Mouse (Mus musculus): ENCODE results near the gene Rab4a.

Rab4a gene

DNA sequence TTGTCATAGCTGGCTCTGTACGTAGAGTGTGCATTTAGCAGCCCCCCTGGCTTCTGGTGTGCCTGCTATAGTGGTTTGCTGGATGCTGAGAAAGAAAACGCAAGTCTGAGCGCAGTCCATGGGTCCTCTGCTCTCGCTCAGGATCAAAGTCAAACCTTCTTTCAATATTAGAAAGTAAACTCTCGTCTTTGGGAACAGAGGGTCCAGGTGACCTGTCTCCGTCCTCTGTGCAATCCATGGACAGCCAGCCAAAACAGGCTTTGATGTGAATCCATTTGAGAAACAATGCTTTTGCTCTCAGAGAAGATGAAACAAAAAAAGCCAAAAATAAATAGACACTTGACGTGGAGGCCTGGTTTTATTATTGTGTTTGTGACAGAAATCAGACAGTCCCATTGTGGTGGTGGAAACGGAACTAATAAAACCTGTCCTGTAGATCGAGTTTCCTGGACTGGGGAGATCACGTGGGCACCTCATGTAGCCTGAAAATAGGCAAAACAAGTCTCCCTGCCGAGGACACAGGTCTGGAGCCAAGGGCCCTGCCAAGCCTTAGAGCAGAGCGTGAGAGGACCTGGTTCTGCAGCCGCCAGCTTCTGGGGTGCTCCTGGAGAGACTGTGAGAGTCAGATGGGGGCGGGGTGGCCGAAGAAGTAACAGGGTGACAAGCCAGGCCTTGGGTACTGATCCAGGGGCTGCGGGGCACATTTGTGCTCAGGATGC is 7.5 kb downstream of the Rab4a start:
- in situ Hi-C loops (cut with MboI, MseI), result no loop called here

- in situ Hi-C loops (cut with MboI, MseI), result no loop called here
These were observed 8.1 kb downstream of the Rab4a start for GRCm38 (mm10) chr8:123813892-123814266.

GRCm38 (mm10) chr8:123815325-123815724 is 9.5 kb downstream of the Rab4a start:
- in situ Hi-C loops (cut with MboI, MseI), result no loop called here

DNA sequence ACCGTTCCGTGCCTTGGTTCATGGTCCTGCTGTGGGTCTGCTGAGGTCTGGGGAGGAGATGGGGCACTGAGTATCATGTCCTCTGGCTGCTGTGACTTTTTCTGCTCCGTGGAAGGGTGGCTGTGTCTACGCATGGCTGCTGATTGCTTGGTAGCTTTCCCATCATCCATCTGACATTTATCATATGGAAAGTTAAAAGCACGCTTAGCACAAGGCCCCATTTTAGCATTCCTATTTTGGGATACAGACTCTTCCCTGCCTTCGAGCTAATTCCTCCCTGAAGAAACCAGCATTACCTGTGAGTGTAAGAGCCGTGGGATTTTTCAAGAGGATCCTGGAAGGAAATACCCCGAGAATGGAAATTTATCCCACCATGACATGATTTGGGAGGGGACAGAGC is 11.2 kb downstream of the Rab4a start:
- in situ Hi-C loops (cut with MboI, MseI), result no loop called here

- in situ Hi-C loops (cut with MboI, MseI), result no loop called here
These were observed 12.0 kb downstream of the Rab4a start for GRCm38 (mm10) chr8:123817747-123818146.

DNA sequence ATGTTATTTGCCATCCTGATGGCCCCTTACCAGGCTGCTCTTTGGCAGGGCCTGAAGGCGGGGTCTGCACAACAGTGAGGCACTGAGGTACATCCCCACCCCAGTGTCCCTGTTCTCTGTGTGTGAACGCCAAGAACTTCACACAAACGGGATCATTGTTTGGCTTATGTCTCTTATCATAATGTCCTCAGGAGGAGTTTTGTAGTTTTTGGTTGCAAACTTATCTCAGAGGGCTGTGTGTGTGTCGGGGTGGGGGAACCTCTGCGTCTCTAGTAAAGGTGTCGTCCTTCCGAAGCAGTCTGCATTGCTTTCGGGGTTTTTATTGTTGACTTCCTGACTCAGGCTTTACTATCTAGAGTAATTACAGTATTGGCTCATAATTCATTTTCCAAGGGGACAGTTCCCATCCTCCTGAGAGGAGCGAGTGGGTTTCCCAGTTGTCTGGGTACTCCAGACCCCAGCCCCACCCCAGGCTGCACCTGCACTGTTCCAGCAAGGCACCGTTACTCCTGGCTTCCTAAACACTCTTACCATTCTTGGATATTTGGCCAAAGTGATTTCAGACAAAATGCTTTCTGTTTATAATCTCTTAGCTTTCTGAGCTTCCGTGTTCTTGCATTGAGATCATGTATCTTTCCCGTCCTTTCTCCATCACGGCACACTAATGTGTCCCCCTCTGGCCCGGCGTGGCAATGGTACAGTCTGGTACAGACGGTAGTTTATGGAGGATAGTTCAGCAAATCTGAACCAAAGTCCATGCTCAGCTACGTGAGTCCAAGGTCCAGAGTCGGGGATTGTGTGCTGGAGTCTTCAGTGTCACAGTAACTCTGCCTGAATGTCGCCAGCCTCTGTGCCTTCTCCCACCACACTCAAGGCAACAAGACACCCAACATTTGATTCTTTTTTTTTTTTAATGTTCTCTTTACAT is 14.2 kb downstream of the Rab4a start:
- in situ Hi-C loops (cut with MboI, MseI), result no loop called here

- in situ Hi-C loops (cut with MboI, MseI), result no loop called here
These were observed 15.0 kb downstream of the Rab4a start for GRCm38 (mm10) chr8:123820780-123821179.

- in situ Hi-C loops (cut with MboI, MseI), result no loop called here
These were observed 17.3 kb downstream of the Rab4a start for GRCm38 (mm10) chr8:123823111-123823510.

GRCm38 (mm10) chr8:123823532-123824123 is 17.8 kb downstream of the Rab4a start:
- in situ Hi-C loops (cut with MboI, MseI), result no loop called here

- in situ Hi-C loops (cut with MboI, MseI), result no loop called here
These were observed 20.2 kb downstream of the Rab4a start for GRCm38 (mm10) chr8:123826001-123826400.

GRCm38 (mm10) chr8:123826758-123827157 is 21.0 kb downstream of the Rab4a start:
- in situ Hi-C loops (cut with MboI, MseI), result no loop called here

DNA sequence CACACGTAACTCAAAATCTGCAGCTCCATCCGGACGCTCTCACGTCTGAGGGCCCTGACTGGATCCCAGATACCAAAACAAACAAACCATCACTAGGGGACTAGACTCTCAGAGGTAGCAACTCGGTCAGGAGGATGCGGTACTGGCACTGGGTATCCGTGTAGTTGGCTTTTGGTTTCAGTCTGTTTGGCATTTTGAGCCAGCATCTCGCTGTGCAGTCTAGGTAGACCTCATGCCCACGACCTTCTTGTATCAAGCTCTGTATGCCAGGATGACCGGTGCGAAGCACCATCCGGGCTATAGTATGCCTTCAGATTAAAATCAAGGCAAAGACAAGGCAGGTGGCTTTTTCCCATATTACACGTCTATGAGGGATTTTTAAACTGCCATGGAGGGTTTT is 21.7 kb downstream of the Rab4a start:
- in situ Hi-C loops (cut with MboI, MseI), result no loop called here

- in situ Hi-C loops (cut with MboI, MseI), result no loop called here
These were observed 27.0 kb downstream of the Rab4a start for GRCm38 (mm10) chr8:123832757-123833156.

GRCm38 (mm10) chr8:123835451-123835850 is 29.7 kb downstream of the Rab4a start:
- in situ Hi-C loops (cut with MboI, MseI), result no loop called here

- in situ Hi-C loops (cut with MboI, MseI), result no loop called here
These were observed 30.6 kb downstream of the Rab4a start for GRCm38 (mm10) chr8:123836354-123836753.

DNA sequence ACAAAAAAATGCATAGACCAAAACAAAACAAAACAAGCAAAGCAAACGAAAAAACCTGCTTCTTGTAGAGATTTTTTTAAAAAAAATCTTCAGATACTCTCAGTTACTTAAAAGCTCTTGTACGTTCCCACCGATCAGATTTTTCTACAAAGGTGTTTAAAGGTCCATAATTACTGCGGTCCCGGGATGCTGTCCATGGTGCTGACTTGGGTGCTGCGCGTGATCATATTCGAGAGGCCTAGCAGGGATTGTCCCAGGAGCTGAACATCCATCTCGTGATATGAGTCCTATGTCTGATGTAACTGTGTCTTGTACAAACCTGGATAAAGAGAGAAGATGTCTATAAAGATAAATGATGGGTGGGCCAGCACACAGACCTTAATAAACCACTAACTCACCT is 32.7 kb downstream of the Rab4a start:
- in situ Hi-C loops (cut with MboI, MseI), result no loop called here

DNA sequence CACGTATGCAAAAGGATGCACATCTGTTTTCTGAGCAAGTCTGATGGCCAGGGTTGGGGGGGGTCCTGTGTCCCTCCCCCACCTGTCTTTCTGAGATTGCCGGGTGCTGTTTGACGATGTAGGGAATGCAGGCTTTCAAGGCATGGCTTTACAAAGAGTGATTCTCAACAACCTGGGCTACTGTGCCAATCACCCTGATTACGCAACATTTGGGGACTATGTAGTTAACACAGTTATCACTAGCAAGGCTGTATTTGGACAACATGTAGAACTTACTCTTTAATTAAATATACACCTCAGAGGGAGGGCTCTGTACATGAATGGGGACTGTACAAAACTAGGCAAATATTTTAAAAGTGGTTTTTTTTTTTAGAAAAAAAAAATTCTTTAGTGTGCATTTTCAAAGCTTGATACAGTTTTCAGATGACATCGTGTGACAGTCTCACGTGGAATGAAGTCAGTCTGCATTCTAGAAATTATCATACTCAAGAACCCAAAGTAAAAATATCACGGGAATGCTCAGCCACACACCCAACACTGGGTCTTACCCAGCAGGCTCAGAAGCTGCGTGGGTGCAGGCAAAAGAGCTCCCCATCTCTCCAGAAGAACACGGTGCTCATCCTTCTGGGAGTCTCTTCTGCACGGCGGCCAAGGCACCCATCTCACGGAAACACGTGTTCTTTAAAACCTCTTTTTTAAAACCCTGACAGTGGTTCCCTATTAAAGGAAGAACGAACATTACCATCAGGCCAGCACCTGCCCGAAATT is 35.0 kb downstream of the Rab4a start:
- in situ Hi-C loops (cut with MboI, MseI), result no loop called here

DNA sequence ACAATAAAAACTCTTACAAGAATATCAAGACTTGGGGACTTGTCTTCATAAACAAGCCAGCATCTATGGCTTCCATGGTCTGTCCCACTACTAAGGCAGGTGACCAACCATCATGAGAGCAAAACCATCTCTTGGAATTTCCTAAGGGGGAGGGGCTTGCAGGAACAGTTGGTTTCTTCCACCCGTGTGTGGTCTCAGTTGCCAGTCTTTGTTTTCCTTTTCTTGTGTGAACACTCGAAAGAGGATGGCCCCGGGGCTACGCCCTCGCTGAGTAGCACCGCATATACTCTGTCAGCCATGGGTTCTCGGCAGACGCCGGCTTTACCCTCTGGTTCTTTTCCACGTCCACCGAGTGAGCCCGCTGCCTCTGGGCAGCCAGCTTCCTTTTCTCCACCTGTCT is 36.3 kb downstream of the Rab4a start:
- in situ Hi-C loops (cut with MboI, MseI), result no loop called here

- in situ Hi-C loops (cut with MboI, MseI), result no loop called here
These were observed 38.6 kb downstream of the Rab4a start for GRCm38 (mm10) chr8:123844341-123844740.

DNA sequence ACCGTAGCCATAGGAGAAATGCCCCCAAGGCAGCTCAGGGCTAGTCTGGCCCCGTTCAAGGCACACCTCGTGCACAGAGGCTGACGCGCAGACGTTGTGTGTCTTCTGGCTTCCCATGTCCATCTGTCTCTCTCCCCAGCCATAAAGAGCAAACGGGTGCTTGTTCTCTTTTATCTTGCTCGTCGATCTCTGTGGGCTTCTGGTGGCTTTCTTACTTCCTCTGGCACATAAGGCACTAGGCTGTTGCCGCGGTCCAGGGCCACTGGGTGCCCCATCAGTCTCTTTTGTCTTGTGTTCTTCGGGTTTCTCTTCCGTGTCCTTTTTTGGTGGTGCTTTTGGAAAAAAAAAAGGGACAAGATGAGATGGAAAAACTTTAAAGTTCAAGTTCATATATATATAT is 39.3 kb downstream of the Rab4a start:
- in situ Hi-C loops (cut with MboI, MseI), result no loop called here

DNA sequence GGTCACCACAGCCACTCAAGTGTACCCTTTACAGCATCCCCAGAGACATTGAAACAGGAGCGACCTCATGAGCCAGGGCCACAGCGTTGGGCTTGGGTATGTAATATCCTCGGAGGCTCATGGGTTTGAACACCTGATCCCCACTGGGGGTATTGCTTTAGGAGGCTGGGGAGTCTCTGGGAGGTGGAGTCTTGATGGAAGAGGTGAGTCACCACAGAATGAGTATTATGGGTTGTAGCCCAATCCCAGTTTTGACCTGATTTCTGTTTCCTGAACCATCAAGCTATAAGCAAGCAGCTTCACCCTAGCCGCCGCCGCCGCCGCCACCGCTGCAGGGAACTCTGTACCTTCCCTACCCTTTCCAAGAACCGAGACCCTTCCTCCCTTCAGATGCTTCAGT is 40.2 kb downstream of the Rab4a start:
- in situ Hi-C loops (cut with MboI, MseI), result no loop called here

DNA sequence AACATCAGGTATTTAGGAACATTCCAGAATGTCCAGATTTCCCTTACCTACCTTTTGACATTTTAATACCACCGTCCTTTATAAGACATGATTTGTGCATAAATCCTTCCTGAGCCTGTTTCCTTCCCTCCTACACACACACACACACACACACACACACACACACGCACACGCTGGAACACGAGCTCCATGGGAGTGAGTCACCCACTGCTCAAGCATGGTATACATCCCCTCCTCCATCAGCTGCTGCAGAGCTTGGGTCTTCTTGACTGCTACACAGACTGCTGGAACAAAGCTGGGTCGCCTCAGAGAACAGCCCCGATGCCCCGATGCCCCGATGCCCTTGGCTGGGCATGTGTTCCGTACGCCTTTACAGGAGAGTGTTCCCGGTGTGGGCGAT is 40.7 kb downstream of the Rab4a start:
- in situ Hi-C loops (cut with MboI, MseI), result no loop called here

All from T-helper 1 cell (primary cell).